Mouse (Mus musculus): ENCODE data around the gene Efcab5. TPM values are rescaled to one million over a fixed set of nuclear protein-coding genes. Genes with fewer than 3 reads are reported as not detected.

Gene Efcab5
- total RNA-seq, 2 experiments from 2014 or later, result 0.18 TPM

GRCm38 (mm10) chr11:77042816-77043215 lies 146.0 kb downstream of the Efcab5 start:
- intact Hi-C loops (cut with DNase I; ENCODE audit: low total_unique reads), result no loop called here
- DNase-seq, result no peak

DNA sequence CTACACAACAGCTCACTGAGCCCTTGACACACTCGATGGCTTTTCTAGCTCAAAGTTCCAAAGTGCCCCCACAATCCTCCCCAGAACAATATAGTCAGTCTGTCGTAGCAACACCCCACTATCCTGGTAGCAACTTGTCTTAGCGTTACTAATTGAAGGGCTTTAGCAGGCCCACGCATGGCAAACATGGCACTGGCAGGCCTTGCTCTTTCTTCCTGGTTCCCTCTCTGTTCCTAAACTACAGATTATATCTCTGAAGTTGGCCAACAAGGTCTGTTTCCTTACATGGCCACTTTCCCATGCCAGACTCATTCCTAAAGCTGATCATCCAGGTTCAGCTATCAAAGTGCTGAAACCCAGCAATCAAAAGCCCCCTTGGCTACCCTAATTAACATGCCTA lies 146.9 kb downstream of the Efcab5 start:
- intact Hi-C loops (cut with DNase I; ENCODE audit: low total_unique reads), result no loop called here

More for the DNA sequence above, 146.9 kb downstream of the Efcab5 start:
- DNase-seq, result no peak

Small RNAs within 50 kb of the gene (microRNA-seq; reads per million reads assigned to microRNA genes)
- gene Mir423, result 716 to 1,424 reads per million in 2 experiments

Other genes starting within 250 kb of the Efcab5 start
- gene Slc6a4, start 190.4 kb downstream of the Efcab5 start, total RNA-seq (2021), result under 1 TPM; 0.40 to 0.49 TPM
- gene Nsrp1, start 110.5 kb downstream of the Efcab5 start, total RNA-seq (2021), result 10 to 100 TPM; 11.2 to 13.7 TPM
- gene Ssh2, start 27.3 kb upstream of the Efcab5 start, total RNA-seq (2021), result 10 to 100 TPM; 38.4 to 42.4 TPM